ENCODE assay signal across 8 mouse cellular contexts in the genomic region with DNA sequence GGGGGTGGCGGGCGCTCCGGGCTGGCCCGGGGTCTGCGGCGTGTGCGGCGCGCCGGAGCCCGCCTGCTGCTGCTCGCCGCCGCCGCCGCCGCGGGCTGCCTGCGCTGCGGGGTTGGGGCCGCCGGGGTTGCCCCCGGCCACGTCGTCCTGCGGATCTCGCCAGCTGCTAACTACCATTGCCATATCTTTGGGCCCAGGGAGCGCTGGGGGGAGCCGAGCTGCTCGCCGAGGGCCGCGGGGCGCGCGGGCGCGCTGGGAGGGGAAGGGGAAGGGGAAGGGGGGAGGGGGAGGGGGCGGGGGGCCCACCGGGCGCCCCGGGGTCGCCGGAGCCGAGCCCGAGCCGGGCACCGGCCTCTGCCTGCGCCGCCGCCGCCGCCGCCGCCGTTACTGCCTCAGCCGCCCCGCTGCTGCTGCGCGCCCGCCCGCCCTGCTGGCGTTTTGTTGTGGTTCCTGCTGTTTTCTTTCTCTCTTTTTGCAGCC. TPM values are rescaled to one million over a fixed set of nuclear protein-coding genes. Genes with fewer than 3 reads are reported as not detected.
A peak's percentile ranks its signal among the peaks of the same experiment; 100 is the strongest.
DNase-seq lines count a peak whose midpoint lies in the region; ATAC-seq and TF ChIP-seq lines count a peak whose summit lies in the region.

No protein-coding gene starts in this region.

- H3K4me3 ChIP-seq in kidney, adult 2 months (ENCODE audit: insufficient read depth, low read depth, low read length) = peak overlapping the region; percentile 58
- peak overlapping the region; percentile 41 for H3K4me3 ChIP-seq in embryonic fibroblast, embryonic 13.5 days (ENCODE audit: insufficient read depth, low read length)
- peak overlapping the region; percentile 66 for H3K4me3 ChIP-seq in intestine, postnatal 0 days (ENCODE audit: low read depth, low read length)
- H3K4me3 ChIP-seq in midbrain, embryonic 15.5 days = peak overlapping the region; percentile 94

- H3K27me3 ChIP-seq in kidney, adult 2 months (replicated peaks; ENCODE audit: control insufficient read depth, insufficient read depth, low read length) = peaks cover 3% of the 10 kb centered on the region; the same call in 1 of the 2 replicates
- peaks cover 86% of the 10 kb centered on the region for H3K27me3 ChIP-seq in intestine, postnatal 0 days (replicated peaks; ENCODE audit: control insufficient read depth, insufficient read depth, low read length)
- no peaks in the 10 kb centered on the region for H3K27me3 ChIP-seq in midbrain, embryonic 15.5 days (replicated peaks)

- H3K9ac ChIP-seq in intestine, postnatal 0 days (ENCODE audit: low read depth, low read length) = peak overlapping the region; percentile 51
- H3K9ac ChIP-seq in midbrain, embryonic 15.5 days = peak overlapping the region; percentile 98

- 0 out of 2 replicates have a peak, but pooled peaks have one; percentile 4 for ATAC-seq in intestine, postnatal 0 days
- ATAC-seq in midbrain, embryonic 15.5 days (replicated peaks) = no peak
- no peak for ATAC-seq in frontal cortex, adult (ENCODE audit: low TSS enrichment)

- H3K4me1 ChIP-seq in kidney, adult 2 months (ENCODE audit: control insufficient read depth, insufficient read depth, low read length) = no peaks in the 10 kb centered on the region
- no peaks in the 10 kb centered on the region for H3K4me1 ChIP-seq in embryonic fibroblast, embryonic 13.5 days (ENCODE audit: control insufficient read depth, insufficient read depth, low read length)
- no peaks in the 10 kb centered on the region for H3K4me1 ChIP-seq in intestine, postnatal 0 days (replicated peaks; ENCODE audit: control insufficient read depth, insufficient read depth, low read length)
- 0 out of 2 replicates have a peak, but pooled peaks cover 9% of the 10 kb centered on the region for H3K4me1 ChIP-seq in midbrain, embryonic 15.5 days

- TF ChIP-seq CTCF in kidney, adult 2 months (conservative IDR thresholded peaks at IDR 0.05; ENCODE audit: insufficient read depth, insufficient read length, low read depth, low read length) = no peak
- no peak for TF ChIP-seq CTCF in embryonic fibroblast, embryonic 13.5 days (IDR thresholded peaks at IDR 0.05; ENCODE audit: borderline replicate concordance, insufficient read depth, low read length)
- TF ChIP-seq CTCF in intestine, postnatal 0 days (IDR thresholded peaks at IDR 0.05; ENCODE audit: low read depth) = no peak

- 1% methylated on average over 42 of the region's 63 CpGs for WGBS in kidney, adult 2 months
- under 1% methylated on average over 24 of the region's 63 CpGs for WGBS in intestine, postnatal 0 days
- under 1% methylated on average over 37 of the region's 63 CpGs for WGBS in midbrain, embryonic 15.5 days

- H3K4me2 ChIP-seq in intestine, postnatal 0 days (replicated peaks; ENCODE audit: low read depth) = peak overlapping the region; percentile 86
- peak overlapping the region; percentile 86 for H3K4me2 ChIP-seq in midbrain, embryonic 15.5 days

- no peaks in the 10 kb centered on the region for H3K9me3 ChIP-seq in intestine, postnatal 0 days (ENCODE audit: control insufficient read depth)
- no peaks in the 10 kb centered on the region for H3K9me3 ChIP-seq in midbrain, embryonic 15.5 days

- DNase-seq in kidney, adult 2 months = no peak
- DNase-seq in kidney, adult 18-20 months = no peak
- DNase-seq in R1 (ENCODE audit: low read depth, low spot score) = peak; percentile 25
- no peak for DNase-seq in urinary bladder, postnatal 14 days (ENCODE audit: low spot score)

- no peak overlapping the region for H3K27ac ChIP-seq in kidney, adult 2 months (ENCODE audit: insufficient read depth, low read depth, low read length)
- H3K27ac ChIP-seq in embryonic fibroblast, embryonic 13.5 days (ENCODE audit: insufficient read depth, low read length) = 0 out of 2 replicates have a peak overlapping the region, but pooled peaks have one; percentile 13
- peak overlapping the region; percentile 47; the same call in 1 of the 2 replicates for H3K27ac ChIP-seq in intestine, postnatal 0 days (ENCODE audit: low read depth, low read length)
- peak overlapping the region; percentile 99 for H3K27ac ChIP-seq in midbrain, embryonic 15.5 days

- H3K36me3 ChIP-seq in kidney, adult 2 months (ENCODE audit: control insufficient read depth, insufficient read depth, low read length) = no peaks in the 10 kb centered on the region
- no peaks in the 10 kb centered on the region for H3K36me3 ChIP-seq in intestine, postnatal 0 days (ENCODE audit: control insufficient read depth, insufficient read depth)
- no peaks in the 10 kb centered on the region for H3K36me3 ChIP-seq in midbrain, embryonic 15.5 days (replicated peaks)

- TF ChIP-seq POLR2A in kidney, adult 2 months (IDR thresholded peaks at IDR 0.05; ENCODE audit: low read depth, low read length) = no peak
- no peak for TF ChIP-seq POLR2A in embryonic fibroblast, embryonic 13.5 days (IDR thresholded peaks at IDR 0.05; ENCODE audit: low read depth, low read length)

RNA-seq across cellular contexts. Expression of a gene that starts 1.1 kb away (rescaled TPM):
- 5.6 and 7.5 TPM in 2 replicates for polyA plus RNA-seq in kidney, adult 2 months (2012; rRNA removed)
- 13.2 and 17.4 TPM in 2 replicates for polyA plus RNA-seq in embryonic fibroblast, embryonic 13.5 days (2011; ENCODE audit: insufficient read length, low read depth, missing spikeins)
- 0.82 and 1.0 TPM in 2 replicates for polyA plus RNA-seq in intestine, postnatal 0 days (2015; fragmentation: Nextera tagmentation; extraction: Ambion mirVana)
- polyA plus RNA-seq in midbrain, embryonic 15.5 days (2015; fragmentation: Nextera tagmentation; extraction: Ambion mirVana) = 58.4 and 61.2 TPM in 2 replicates

Comparison
In these comparisons a context has a peak if more than half of its experiments do, and no peak if none do; other contexts are left out.
1. H3K4me3 ChIP-seq: peak in every context shown above with its lines; median percentile 94 in midbrain, embryonic 15.5 days; 66 in intestine, postnatal 0 days; 58 in kidney, adult 2 months; 41 in embryonic fibroblast, embryonic 13.5 days.